Mouse (Mus musculus): ENCODE data around the gene Hba-x.
A peak's percentile ranks its signal among the peaks of the same experiment; 100 is the strongest.

Gene Hba-x

DNA sequence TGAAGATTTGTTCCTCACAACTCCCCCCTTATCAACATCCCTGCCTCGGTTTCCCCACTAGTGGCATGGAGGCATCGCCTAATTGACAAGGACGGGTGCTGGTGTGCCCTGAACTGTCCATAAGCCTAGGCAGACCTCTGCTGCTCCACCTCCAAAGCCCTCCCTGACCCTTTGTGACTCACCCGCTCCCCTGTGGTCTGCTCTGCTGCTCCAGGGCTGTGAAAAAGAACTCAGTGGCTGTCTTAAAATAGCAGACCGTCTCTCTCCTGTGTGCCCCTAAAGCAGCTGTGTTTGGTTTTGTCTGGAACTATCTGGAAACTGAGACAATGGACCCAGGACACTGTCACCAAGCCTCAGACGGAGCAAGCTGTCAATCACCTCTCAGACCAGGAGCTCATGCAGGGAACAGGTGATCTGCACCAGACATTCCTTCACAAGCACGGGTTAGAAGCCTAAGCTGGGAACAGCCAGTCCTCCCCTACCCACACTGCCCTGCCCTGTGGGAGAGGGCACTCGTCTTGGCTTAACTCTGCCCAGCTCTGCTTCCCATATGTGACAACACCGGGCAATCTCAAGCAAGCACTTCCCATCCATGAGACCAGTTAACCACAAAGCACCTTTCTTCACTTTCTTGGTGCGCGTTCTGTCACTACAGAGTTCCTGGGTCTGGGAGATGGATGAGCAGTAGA lies 44.5 kb downstream of the Hba-x start:
- no peak for ATAC-seq (ENCODE audit: insufficient number of reproducible peaks, low FRiP score, low TSS enrichment)

DNA sequence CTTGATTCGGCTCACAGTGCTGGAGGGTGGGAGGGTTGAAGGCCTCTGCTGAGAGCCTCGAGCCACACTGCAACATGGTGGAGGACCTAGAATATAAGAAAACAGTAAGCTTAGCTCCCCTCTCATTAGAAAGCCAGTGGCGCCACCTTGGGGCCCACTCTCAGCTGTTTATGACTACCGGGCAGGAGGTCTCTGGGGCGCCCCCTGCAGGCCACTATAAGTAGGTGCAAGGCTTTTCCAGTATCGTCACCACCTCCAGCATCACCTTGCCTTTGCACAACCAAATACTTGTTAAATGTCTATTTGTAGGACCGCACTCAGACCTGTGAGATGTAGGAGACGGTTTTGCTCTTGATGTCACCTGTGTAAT lies 45.0 kb downstream of the Hba-x start:
- ATAC-seq (ENCODE audit: insufficient number of reproducible peaks, low FRiP score, low TSS enrichment): peak; percentile 36; the same call in 1 of the 2 replicates

DNA sequence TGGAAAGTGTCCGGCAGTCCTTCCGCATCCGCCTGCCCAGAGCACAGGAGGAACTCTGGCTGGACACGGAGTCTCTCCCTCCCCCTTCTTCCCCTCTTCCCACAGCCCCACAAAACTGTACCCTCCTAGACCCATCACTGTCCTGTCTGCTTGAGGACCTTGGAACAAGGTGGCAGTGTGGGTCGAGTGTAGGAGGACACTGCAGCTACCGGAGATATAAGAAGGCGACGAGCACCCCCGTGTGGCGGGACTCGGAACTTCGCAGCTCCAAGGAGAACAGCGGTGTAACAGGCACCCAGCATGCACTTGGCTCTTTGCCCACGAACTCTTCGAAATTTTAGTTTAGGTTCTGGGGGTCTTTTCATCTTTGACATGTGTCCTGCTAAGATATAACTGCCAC lies 48.4 kb downstream of the Hba-x start:
- peak; percentile 82 for ATAC-seq (ENCODE audit: insufficient number of reproducible peaks, low FRiP score, low TSS enrichment)
